Mouse (Mus musculus) cerebellum, postnatal 14 days (tissue): ENCODE results near the gene Fto.

Experiments used
- DNase-seq, 2 experiments: peaks; one replicate each; pipeline ENCODE4 v3.0.0; 2021; ENCODE audit warnings: mixed read lengths in 2 of 2

Gene Fto

GRCm38 (mm10) chr8:91532671-91533436, 219.5 kb downstream of the Fto start:
- DNase-seq, result no peak

- no peak for DNase-seq
These were observed 221.4 kb downstream of the Fto start for GRCm38 (mm10) chr8:91534752-91535151.

- no peak for DNase-seq
These were observed 224.8 kb downstream of the Fto start for GRCm38 (mm10) chr8:91538109-91538508.

GRCm38 (mm10) chr8:91538892-91539291, 225.6 kb downstream of the Fto start:
- no peak for DNase-seq

- DNase-seq, result no peak
These were observed 226.3 kb downstream of the Fto start for GRCm38 (mm10) chr8:91539586-91539985.

- DNase-seq, result no peak
These were observed 227.9 kb downstream of the Fto start for GRCm38 (mm10) chr8:91541229-91541628.

GRCm38 (mm10) chr8:91545561-91545960, 232.2 kb downstream of the Fto start:
- no peak for DNase-seq

GRCm38 (mm10) chr8:91546599-91546998, 233.3 kb downstream of the Fto start:
- no peak for DNase-seq

GRCm38 (mm10) chr8:91550131-91550530, 236.8 kb downstream of the Fto start:
- DNase-seq, result no peak

- DNase-seq, result peak; percentile 33 to 57
These were observed 237.9 kb downstream of the Fto start for GRCm38 (mm10) chr8:91551166-91551765.

GRCm38 (mm10) chr8:91551775-91552538, 238.6 kb downstream of the Fto start:
- DNase-seq, result peak; percentile 80 to 86

GRCm38 (mm10) chr8:91552635-91553034, 239.3 kb downstream of the Fto start:
- no peak for DNase-seq

- DNase-seq, result no peak
These were observed 240.1 kb downstream of the Fto start for GRCm38 (mm10) chr8:91553387-91553786.

- no peak for DNase-seq
These were observed 243.8 kb downstream of the Fto start for GRCm38 (mm10) chr8:91557041-91557587.

- DNase-seq, result peak; percentile 64 to 65
These were observed 245.1 kb downstream of the Fto start for GRCm38 (mm10) chr8:91558408-91558807.

- DNase-seq, result no peak
These were observed 246.8 kb downstream of the Fto start for GRCm38 (mm10) chr8:91560017-91560591.

- no peak for DNase-seq
These were observed 247.9 kb downstream of the Fto start for GRCm38 (mm10) chr8:91561241-91561640.

- no peak for DNase-seq
These were observed 249.3 kb downstream of the Fto start for GRCm38 (mm10) chr8:91562600-91562999.

- peak in 1 of 2 experiments; percentile 59 for DNase-seq
These were observed 250.0 kb downstream of the Fto start for GRCm38 (mm10) chr8:91563326-91563725.

GRCm38 (mm10) chr8:91565869-91566502, 252.7 kb downstream of the Fto start:
- DNase-seq, result no peak

GRCm38 (mm10) chr8:91566503-91566869, 253.2 kb downstream of the Fto start:
- DNase-seq, result no peak

GRCm38 (mm10) chr8:91569874-91570273, 256.5 kb downstream of the Fto start:
- no peak for DNase-seq

GRCm38 (mm10) chr8:91570809-91571208, 257.5 kb downstream of the Fto start:
- DNase-seq, result no peak
